11 mouse cellular contexts compared by ENCODE assay signal in the genomic region with DNA sequence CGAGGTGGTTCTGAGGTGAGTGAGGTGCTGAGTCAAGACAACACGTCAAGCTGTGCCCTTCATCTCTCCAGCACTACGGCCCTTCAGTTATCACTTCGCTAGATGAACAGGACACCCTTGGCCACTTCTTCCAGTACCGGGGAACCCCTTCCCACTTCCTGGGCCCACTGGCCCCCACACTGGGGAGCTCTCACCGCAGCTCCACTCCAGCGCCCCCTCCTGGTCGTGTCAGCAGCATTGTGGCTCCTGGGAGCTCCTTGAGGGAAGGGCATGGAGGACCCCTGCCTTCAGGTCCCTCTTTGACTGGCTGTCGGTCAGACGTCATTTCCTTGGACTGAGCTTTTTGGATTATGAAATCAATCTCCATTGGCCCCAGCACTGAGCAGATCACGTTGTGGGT. TPM values are rescaled to one million over a fixed set of nuclear protein-coding genes. Genes with fewer than 3 reads are reported as not detected.
DNase-seq lines count a peak whose midpoint lies in the region; ATAC-seq and TF ChIP-seq lines count a peak whose summit lies in the region.
"Had no signal": no experiment of that assay in that cellular context is flagged by ENCODE, and none has a peak within 500 bp of the region (broad histone marks: within the 10 kb centered on the region; RNA-seq: fewer than 3 reads in every experiment).

No protein-coding gene starts in this region.

- peaks cover 45% of the 10 kb centered on the region for H3K36me3 ChIP-seq in liver, embryonic 12.5 days

- DNase-seq in gastrocnemius, adult 2 months, result no peak
- DNase-seq in gastrocnemius, postnatal 36 days, result no peak
- DNase-seq in liver (peak; percentile 45), NIH3T3 (ENCODE audit: low read depth) (peak; percentile 46)
- peak; percentile 45 for DNase-seq in retina, postnatal 1 day
- DNase-seq in embryo, embryonic 11 days, result no peak
- DNase-seq in gastrocnemius, adult 8-10 months (ENCODE audit: low spot score in 2 of 2), result no peak
- DNase-seq: midbrain, embryonic 14.5 days had no signal

- peaks cover 12% of the 10 kb centered on the region for H3K4me1 ChIP-seq in liver, embryonic 12.5 days

- H3K27me3 ChIP-seq in liver, embryonic 12.5 days (replicated peaks), result peaks cover 27% of the 10 kb centered on the region
- H3K27me3 ChIP-seq: Patski had no signal

- 55% methylated on average over 11 of the region's 11 CpGs for WGBS in liver, embryonic 12.5 days (ENCODE audit: insufficient replicate concordance)

- no peak overlapping the region for H3K4me3 ChIP-seq in gastrocnemius, adult 2 months
- H3K4me3 ChIP-seq in liver, embryonic 12.5 days, result no peak overlapping the region

- H3K9me3 ChIP-seq in liver, embryonic 12.5 days (replicated peaks), result no peaks in the 10 kb centered on the region

- H3K4me2 ChIP-seq in liver, embryonic 12.5 days, result no peak overlapping the region

- no peak for ATAC-seq in liver, embryonic 12.5 days
- ATAC-seq: Patski had no signal

- no peak overlapping the region for H3K27ac ChIP-seq in gastrocnemius, adult 2 months
- no peak overlapping the region for H3K27ac ChIP-seq in liver, embryonic 12.5 days

- intact Hi-C loops in gastrocnemius, adult 2 months (cut with DNase I), result loop anchor here (5.0 kb wide), 2 partner anchors 37 to 157 kb away; no protein-coding TSS in a partner anchor
- intact Hi-C loops in gastrocnemius, postnatal 36 days (cut with DNase I), result no loop called here

- TF ChIP-seq CTCF in gastrocnemius, adult 2 months (IDR thresholded peaks at IDR 0.05), result peak; percentile 59

- H3K9ac ChIP-seq in liver, embryonic 12.5 days, result no peak overlapping the region

RNA-seq across cellular contexts. Expression of gene Nudt17, which starts 3.6 kb away (rescaled TPM):
- under 1 TPM; 0.31 to 0.73 TPM for total RNA-seq in gastrocnemius, adult 2 months (2021)
- 1 to 10 TPM in 1 of 2 experiments, under 1 TPM in 1; 0.42 to 1.1 TPM for total RNA-seq in gastrocnemius, postnatal 36 days (2021)
- polyA plus RNA-seq in liver, embryonic 12.5 days (2016; fragmentation: Nextera tagmentation; extraction: Ambion mirVana), result 1.4 and 1.5 TPM in 2 replicates
- under 1 TPM; 0.39 to 0.68 (median 0.54) TPM for total RNA-seq in gastrocnemius, adult 8-10 months (2022)
- total RNA-seq: common myeloid progenitor, adult 5-6 weeks had no signal

RNA-seq across cellular contexts. Expression of gene Pias3, which starts 8.6 kb away (rescaled TPM):
- 1 to 10 TPM; 5.5 to 5.6 TPM for total RNA-seq in gastrocnemius, adult 2 months (2021)
- 1 to 10 TPM; 6.5 to 7.3 TPM for total RNA-seq in gastrocnemius, postnatal 36 days (2021)
- polyA plus RNA-seq in liver, embryonic 12.5 days (2016; fragmentation: Nextera tagmentation; extraction: Ambion mirVana), result 10.1 and 11.0 TPM in 2 replicates
- 1 to 10 TPM; 4.9 to 7.4 (median 6.0) TPM for total RNA-seq in gastrocnemius, adult 8-10 months (2022)

RNA-seq across cellular contexts. Expression of gene Polr3c, which starts 22.6 kb away (rescaled TPM):
- 10 to 100 TPM; 23.2 to 24.3 TPM for total RNA-seq in gastrocnemius, adult 2 months (2021)
- 10 to 100 TPM; 18.1 to 19.9 TPM for total RNA-seq in gastrocnemius, postnatal 36 days (2021)
- polyA plus RNA-seq in liver, embryonic 12.5 days (2016; fragmentation: Nextera tagmentation; extraction: Ambion mirVana), result 30.1 and 30.9 TPM in 2 replicates
- 10 to 100 TPM; 24.4 to 27.5 (median 26.3) TPM for total RNA-seq in gastrocnemius, adult 8-10 months (2022)

RNA-seq across cellular contexts. Expression of gene Rnf115, which starts 22.7 kb away (rescaled TPM):
- 10 to 100 TPM; 60.7 to 69.3 TPM for total RNA-seq in gastrocnemius, adult 2 months (2021)
- 10 to 100 TPM; 76.2 to 86.5 TPM for total RNA-seq in gastrocnemius, postnatal 36 days (2021)
- polyA plus RNA-seq in liver, embryonic 12.5 days (2016; fragmentation: Nextera tagmentation; extraction: Ambion mirVana), result 38.4 and 40.9 TPM in 2 replicates
- 10 to 100 TPM; 58.9 to 79.6 (median 70.5) TPM for total RNA-seq in gastrocnemius, adult 8-10 months (2022)

RNA-seq across cellular contexts. Expression of gene Ankrd35, which starts 34.8 kb away (rescaled TPM):
- total RNA-seq in gastrocnemius, adult 2 months (2021), result under 1 TPM; 0.22 to 0.26 TPM
- under 1 TPM; 0.35 to 0.92 TPM for total RNA-seq in gastrocnemius, postnatal 36 days (2021)
- polyA plus RNA-seq in liver, embryonic 12.5 days (2016; fragmentation: Nextera tagmentation; extraction: Ambion mirVana), result 0.26 and 0.31 TPM in 2 replicates
- total RNA-seq in gastrocnemius, adult 8-10 months (2022), result under 1 TPM; 0.24 to 0.48 (median 0.40) TPM
- total RNA-seq: common myeloid progenitor, adult 5-6 weeks had no signal

Comparison
In these comparisons a context has a peak if more than half of its experiments do, and no peak if none do; other contexts are left out.
1. DNase-seq: peak in liver (single experiment), NIH3T3 (single experiment) and retina, postnatal 1 day (single experiment); none in gastrocnemius, adult 2 months (single experiment), gastrocnemius, postnatal 36 days (0 of 2), embryo, embryonic 11 days (single experiment) and gastrocnemius, adult 8-10 months (0 of 2).